Mouse (Mus musculus) retina, postnatal 7 days (tissue): ENCODE results near the gene Arhgap23.

ENCODE experiments used
- DNase-seq: peaks from one replicate; pipeline ENCODE4 v3.0.0-alpha.2; 2012; ENCODE audit warnings: low read depth, low spot score

The Arhgap23 gene

DNA sequence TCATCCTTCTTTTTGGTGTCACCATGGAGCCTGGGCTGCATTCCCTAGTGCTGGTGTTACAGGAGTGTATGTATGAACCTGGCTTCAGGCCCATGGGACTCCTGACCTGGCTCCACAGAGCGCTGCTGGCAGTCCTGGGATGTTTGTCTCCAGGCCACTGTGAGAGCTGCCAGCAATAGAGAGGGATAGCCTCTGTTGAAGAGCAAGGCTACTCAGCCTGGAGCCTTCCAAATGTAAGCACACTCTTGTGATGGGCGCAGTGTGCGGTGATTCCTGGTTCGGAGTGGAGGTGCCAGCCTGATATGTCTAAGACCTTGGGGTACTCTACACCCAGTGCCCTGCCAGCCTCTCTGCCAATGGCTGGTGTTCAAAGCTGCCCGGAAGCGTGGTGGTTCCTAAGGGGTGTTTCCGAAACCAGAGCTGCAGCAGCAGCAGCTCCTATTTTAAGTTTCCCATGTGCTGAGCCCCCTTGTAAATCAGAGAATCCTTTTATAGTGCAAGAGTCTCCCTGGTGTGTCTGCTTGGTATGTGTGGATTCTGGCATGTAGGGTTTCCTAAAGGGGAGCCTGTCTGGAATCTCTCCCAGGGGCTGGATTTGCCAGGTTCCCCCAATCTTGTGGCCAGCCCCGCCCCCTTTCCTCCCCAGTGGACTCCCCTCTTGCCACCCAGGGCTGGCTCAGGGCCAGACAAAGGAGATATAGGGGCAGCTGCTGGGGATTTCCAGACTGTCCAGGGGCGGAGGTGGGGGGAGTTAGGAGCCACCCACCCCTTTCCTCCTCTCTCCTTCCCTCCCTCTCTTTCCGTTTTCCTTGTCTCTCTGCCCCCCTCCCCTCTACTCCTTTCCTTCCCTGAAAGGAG, 9.0 kb upstream of the Arhgap23 start:
- DNase-seq: no peak

DNA sequence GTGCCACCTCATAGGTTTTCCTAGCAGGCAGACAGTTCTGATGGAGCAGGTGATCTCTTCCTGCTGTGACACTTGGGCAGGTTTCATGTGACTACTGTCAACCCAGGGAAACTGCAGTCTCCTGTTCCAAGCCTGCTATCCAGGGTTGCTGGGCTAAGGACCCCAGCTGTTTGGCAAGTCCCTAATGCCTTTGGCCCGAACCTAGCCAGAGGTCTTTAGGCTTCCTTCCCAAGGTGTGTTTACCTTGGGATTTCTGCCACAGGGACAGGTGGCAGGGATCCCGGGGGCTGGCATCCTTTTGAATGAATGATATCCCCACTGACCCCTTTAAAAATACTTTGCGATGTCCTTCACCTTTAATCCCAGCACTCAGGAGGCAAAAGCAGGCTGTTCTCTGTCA, 7.9 kb upstream of the Arhgap23 start:
- DNase-seq: no peak

DNA sequence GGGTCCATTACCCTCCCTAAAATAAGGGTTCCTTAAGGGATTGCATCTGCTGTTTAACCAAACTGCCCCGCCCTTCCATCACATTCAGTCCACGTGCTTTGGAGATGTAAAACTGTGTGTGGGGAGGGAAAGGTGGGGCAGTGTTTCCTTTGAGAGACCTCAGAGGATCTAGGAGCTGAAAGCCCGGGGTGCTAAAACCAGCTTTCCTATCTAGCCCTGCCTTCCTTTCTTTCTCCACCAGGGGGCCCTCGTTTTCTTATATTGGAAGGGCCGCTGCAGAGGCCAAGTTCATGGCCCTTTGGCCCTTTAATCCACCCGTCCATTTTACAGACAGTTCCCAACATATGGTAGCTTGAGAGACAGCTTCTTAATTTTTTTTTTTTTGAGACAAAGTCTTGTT, 7.2 kb upstream of the Arhgap23 start:
- peak; percentile 72 for DNase-seq

DNA sequence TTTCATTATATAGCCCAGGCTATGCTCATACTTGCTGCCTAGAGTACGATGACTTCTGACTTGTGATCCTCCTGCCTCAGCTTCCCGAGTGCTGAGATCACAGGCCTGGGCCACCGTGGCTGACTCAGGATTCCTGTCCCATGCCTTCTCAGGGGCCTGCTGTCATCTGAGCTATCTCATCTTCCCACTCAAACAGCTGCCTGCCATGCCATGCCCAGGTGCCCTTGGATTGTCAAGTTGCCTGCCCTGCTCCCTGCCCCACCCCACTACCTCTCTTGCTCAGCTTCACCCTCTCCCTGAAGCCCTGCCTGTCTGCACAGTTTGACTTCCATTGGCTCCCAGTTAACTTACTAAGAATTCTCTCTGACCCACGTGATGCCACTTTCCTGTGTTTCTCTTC, 4.4 kb upstream of the Arhgap23 start:
- no peak for DNase-seq

DNA sequence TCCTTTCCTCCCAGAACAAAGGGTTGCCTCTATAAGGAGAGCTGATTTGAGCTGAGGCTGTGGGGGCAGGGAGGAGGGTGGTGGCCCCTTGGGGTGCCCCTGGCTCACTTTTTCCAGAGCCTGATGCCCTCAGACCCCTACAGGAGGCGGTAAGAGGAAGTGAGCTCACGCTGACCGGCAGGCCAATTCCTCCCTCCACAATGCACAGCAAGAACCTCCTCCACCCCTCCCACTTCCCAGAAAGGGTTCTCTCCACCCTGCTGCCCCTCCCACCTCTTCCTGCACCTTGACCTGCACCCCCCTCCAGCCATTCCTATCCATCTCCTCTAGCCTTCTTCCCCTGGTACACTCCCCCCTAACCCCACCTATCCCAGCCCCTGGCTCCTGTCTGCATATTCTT, 3.2 kb upstream of the Arhgap23 start:
- DNase-seq: no peak

DNA sequence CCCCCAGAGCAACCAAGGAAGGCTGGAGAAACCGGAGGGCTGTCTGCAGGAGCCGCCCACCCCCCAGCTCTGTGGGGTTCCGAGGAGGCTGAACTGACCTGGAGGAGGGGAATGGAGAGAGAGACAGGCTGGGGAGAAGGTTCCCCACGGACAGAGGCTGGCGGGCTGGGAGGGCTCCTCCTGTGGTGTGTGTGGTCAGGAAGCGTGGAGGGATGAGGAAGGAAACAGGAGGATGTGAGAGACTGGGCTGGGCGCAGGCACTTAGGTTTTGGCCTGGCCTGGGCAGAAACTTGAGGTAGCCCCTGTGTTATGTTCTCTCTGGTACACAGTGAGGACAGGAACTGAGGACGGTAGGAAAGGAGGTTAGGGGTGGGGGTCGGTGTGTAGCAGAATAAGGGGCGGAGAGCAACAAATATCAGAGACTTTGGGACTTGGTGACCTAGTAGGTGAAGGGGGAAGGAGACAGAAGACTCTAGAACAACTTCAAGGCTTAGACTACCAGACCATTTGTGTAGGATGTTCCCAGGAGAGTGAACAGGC, 2.5 kb upstream of the Arhgap23 start:
- no peak for DNase-seq

DNA sequence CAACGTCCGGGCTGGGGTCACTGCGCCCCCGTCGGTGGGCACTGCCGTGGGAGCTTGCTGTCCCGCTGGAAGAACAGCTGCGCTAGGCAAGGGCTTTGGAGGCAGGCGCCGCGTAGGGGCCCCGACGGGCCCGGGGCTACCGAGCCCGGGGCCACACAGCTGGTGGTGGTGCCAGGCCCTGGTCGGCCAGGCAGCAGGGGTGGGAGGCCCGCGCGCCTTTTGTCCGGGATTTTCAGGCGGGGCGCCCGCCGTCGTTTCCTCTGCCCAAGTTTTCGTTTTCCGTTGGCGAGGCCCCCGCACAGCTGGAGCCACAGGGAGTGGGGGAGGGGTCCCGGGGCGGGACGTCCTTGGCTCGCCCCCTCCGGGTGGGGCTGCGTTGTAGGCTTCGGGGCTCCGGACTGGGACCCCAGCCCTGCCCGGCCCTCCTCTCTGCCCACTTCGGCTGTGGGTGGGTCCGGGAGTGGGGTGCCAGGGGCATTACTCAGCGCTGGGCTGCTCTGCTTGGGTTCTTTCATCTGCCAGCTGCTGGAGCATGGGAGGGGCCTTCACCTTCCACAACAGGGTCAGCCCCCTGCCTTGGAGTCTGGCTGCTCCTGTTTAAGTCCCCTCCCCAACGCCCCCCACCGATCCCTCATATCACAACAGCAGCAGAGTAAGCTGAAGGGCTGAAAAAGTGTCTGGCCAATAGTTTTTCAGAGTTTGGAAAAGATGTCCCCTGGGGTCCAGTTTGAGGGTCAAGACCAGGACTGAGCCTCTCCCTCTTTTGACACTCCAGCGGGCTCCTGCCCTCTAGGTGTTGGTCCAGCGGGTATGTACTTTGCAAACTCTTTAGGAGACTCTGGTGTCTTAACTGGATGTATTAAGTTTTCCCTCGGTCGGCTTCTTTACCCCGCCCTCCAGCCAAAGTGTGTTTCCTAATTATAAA, 641 bp downstream of the Arhgap23 start:
- DNase-seq: no peak

DNA sequence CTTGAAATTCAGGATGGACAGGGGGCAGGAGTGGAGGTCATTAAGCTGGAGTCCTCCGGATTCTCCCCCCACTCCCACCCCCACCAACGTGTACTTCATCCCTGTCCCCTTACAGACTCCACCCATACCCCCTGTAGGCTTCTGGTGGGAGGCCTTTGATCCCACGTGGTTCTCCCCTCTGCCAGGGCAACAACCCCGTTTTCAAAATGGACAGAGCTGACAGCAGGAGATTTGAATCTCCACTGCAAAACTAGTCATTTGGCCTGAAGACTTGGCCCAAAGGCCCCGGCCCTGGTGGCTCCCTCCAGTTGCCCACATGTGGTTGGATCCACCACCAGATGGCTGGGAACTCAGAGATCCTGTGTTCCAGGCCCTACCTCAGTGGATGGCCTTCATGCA, 1.3 kb downstream of the Arhgap23 start:
- DNase-seq: no peak

DNA sequence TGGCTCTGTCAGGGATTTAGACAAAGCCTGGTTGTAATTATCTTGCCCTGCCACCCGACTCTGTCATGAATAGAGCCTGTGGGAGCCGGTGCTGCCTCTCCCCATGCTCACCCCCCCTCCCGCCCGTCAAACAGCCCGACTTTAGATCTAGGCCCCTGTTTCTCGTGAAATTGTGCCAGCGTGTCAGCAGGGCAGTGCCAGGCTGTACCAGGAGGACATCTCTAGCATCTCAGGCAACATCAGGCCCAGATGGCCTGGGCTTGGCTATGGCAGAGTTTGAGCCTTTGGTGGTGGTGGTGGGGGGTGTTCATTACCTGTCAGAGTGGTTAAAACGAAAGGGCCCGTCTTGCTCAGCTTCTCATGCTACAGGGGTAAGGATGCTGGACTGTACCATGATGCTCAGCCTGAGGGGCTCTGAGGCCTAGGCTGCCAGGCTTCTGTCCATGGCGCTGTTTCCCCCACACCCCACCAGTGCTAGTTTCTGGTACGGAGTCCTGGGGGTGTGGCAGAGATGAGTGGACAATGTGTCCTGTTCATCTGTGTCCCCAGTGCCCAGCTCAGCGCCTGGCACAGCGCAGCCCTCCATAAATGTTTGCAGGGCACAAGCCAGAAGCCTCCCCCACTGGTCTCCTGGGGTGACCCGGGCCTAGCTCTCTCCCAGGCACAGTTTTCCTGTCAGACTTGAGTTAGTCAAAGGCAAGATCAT, 3.7 kb downstream of the Arhgap23 start:
- DNase-seq: no peak

DNA sequence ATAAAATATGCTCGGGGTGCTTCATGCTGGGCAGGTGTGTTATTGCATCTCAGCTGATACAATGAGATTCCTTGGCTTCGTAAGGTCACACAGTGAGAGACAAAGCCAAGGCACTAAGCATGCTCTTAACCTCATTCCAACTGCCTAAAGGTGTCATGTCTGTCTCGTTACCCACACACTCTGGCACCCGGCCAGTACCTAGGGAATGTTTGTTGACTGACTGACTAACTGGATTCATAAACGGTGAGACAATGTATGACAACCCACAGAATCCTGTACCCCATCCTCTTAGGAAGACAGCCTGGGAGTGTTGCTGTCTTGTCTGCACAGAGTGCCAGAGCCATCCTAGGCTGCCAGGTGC, 4.2 kb downstream of the Arhgap23 start:
- no peak for DNase-seq

DNA sequence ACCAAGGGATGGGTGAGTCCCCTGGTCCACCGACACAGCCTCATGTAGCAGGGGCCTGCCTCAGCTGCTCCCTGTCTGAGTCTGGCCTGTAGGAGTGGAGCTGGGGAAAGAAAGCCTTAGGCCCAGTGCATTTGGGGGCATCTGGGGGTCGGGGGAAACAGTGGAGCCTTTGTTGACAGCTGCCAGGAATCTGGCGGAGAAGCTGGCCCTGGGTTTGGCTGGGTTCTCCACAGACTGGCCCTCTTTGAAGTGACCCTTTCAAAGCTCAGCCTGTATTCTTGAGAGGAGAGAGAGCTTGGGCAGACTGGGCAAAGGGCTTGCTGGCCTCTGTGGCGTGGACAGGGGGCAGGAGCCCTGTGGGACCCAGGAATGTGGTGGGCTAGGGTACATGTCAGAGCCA, 7.2 kb downstream of the Arhgap23 start:
- no peak for DNase-seq

DNA sequence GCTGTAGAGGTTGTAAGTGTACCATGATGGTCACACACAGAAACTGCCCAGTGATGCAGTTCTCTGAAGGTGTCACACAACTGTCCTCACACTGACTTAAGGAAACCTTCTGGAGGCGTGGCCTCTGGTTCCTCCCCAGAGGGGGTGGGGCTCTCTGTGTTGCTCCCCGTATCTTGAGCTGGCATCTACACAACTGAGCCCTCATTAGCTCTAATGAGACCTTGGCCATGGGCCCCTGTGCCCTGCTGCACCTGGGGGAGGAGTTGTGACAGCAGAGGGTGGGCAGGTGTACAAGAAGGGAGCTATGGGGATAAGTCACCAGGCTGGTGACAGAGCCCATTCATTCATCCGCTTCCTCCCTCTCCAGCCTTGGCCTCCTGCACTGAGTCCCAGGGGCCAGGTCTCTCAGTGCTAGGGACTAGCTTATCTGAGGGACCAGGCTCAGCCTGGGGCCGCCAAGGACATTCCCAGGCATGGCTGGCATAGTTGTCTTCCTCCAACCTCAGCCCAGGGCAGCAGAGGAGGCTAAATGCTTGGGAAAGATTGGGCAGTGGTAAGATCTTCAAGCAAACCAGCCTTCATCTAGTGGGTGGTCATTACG, 8.9 kb downstream of the Arhgap23 start:
- DNase-seq: no peak

DNA sequence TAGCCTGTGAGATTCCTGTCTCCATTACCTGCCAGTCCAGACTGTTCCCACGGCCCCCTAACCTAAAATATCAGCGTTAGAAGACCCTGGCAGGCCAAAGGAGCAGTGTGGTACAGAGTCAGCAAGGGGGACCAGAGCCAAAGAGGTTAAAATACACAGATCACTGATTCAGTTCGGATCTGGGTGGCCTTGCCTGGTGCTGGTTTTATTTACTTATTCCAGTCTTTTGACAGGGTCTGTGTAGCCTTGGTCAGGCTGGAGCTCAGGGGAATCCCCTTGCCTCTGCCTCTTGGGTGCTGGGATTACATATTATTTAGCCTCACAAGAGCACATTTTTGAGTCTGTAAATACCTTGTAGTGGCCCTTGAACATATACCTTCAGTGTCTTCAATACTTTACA, 9.5 kb downstream of the Arhgap23 start:
- DNase-seq: no peak

DNA sequence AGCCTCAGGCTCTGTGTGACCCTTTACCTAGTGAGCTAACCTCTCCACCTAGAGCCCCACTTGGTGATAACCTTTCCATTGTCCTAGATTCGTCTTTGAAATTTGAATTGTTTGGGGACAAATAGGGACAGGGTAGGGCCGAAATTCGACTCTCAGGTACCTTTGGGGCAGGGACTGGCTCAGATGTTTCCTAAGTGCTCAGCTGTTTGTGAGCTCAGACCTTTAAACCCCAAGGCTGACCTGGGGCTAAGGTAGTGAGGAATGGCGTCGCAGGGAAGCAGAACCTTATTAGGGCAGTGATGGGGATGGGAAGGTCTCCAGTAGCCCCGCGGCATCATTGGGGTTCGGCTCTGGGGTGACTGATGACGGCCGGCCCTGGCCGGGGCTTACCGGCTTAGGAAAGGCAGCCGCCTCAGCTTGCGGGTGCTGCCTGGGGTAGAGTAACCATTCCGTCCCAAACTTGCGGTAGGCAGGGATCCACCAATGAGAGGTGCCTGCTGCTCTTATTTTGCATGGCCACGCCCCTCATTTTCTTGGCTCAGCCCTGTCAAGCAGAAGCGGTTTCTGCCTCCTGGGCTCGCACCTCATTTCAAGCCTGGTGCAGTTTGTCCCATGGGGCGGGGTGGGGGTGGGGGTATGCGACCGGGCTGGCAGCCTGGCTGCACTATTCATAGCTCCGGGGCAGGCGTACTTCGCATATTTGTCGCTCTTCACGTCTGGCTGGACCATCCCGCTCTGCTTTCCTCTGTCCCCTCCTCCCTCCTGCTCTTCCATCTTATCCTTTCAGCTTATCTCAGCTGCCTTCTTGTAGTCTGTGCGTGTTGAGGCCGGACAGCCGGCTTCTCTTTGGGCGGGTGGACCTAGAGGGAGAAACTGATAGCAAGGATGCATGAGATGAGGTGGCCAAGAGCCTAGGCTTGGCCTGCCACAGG, 12.7 kb downstream of the Arhgap23 start:
- no peak for DNase-seq

DNA sequence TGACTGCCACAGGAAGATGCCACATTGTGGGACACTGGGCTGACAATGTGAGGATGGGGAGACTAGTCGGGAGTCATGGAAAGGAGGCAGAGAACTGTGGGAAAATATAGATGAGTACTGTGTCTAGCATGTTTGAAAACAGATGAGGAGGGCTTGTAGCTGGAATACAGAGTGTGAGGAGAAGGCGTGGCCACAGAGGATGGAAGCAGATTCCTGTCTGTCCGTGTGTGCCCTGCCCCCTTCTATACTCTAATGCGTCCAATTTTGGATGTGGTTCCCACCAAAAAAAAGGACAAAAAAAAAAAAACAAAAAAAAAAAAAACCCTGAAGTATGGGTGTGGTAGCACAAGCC, 13.4 kb downstream of the Arhgap23 start:
- DNase-seq: no peak

DNA sequence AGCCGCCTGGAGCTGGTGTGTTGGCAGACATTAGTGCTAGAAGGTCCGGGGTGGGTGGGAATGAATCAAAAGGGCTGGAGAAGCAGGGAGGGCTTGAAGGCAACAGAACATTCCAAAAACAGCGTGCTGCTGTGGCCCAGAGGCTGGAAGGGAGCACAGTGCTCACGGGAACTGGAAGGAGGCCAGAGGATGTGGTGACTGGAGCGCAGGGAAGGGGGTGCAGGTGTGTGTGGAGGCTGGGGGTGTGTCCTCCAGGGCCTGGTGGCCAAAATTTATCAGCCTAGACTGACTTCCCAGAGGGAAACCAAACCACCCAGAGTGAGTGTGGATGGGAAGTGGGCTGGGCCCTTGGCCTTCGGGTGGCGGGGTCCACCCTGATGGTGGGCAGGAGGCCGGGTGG, 14.3 kb downstream of the Arhgap23 start:
- no peak for DNase-seq

DNA sequence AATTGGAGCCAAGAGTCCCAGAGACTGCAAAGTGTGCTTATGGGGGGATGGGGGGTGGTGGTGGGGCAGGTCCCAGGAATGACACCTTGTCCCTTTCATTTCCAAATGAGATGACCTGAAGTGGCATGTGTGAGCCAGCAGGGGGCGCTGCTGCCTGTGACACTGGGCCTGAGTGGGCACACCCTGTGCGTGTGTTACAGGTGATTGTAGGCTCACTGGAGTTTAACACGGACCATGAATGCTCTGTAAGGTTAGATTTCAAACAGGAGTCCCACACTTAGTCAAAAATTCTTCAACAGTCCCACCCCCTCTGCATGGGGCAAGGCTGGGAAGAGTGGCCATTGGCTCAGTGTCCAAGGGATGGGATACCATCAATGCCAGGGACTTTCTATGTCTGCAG, 16.7 kb downstream of the Arhgap23 start:
- no peak for DNase-seq

DNA sequence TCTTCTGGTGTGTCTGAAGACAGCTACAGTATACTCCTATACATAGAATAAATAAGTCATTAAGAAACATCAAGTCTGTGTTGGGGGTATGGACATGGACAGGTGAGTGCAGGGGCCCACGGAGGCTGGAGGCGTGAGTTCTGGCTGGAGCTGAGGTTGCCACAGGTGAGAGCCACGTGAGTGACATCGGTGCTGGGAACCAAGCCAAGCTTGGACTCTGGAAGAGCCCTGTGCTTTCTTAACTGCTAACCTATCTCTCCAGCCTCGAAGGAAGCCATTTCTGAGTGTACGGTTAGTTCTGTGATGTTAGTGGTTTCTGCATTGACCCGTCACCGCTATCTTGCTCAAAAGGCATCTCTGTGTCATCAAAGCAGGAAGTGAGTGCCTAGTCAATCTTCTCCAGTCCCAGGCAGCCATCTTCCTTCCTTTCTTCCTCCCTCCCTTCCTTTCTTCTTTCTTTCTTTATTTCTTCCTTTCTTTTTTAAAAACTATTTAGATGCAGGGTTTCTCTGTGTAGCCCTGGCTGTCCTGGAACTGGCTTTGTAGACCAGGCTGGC, 17.7 kb downstream of the Arhgap23 start:
- DNase-seq: no peak

DNA sequence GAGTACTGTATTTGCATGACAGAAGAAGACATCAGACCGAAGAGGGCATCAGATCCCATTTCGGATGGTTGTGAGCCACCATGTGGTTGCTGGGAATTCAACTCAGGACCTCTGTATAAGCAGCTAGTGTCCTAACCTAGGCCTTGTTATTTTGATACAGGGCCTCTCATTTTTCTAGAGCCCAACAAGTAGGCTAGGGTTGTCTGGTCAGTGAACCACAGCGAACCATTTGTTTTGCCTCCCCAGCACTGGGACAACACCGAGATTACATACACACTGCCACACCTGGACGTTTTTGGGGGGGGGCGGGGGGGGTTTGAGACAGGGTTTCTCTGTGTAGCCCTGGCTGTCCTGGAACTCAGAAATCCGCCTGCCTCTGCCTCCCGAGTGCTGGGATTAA, 18.8 kb downstream of the Arhgap23 start:
- no peak for DNase-seq
